Mouse (Mus musculus): Measurements from ENCODE around the gene Spag5.
"Not testable (repeated sequence)": the region's sequence is repeated elsewhere in the genome, so short reads cannot be mapped to it uniquely, and the experiment has no call there.

Spag5 gene

GRCm38 (mm10) chr11:78301357-78302084, at the start of gene Spag5:
TSS of gene Spag5 (plus strand) at chr11:78301529.
- DNase-seq (ENCODE audit: low spot score in 2 of 2), result peak; percentile 84 to 90

- no peak for DNase-seq (ENCODE audit: low spot score in 2 of 2)
Observed at GRCm38 (mm10) chr11:78256618-78257017, 44.7 kb upstream of the Spag5 start.

GRCm38 (mm10) chr11:78260489-78261258, 40.7 kb upstream of the Spag5 start:
- DNase-seq (ENCODE audit: low spot score in 2 of 2), result no peak

GRCm38 (mm10) chr11:78261380-78262352, 39.7 kb upstream of the Spag5 start, which contains the start of gene 2610507B11Rik:
TSS of gene 2610507B11Rik (plus strand) at chr11:78261752.
- DNase-seq (ENCODE audit: low spot score in 2 of 2), result peak; percentile 87 to 92

GRCm38 (mm10) chr11:78262550-78262949, 38.8 kb upstream of the Spag5 start:
- DNase-seq (ENCODE audit: low spot score in 2 of 2), result peak in 1 of 2 experiments; percentile 45

- no peak for DNase-seq (ENCODE audit: low spot score in 2 of 2)
Observed at GRCm38 (mm10) chr11:78265571-78265970, 35.8 kb upstream of the Spag5 start.

- no peak for DNase-seq (ENCODE audit: low spot score in 2 of 2)
Observed at GRCm38 (mm10) chr11:78271986-78272385, 29.3 kb upstream of the Spag5 start.

GRCm38 (mm10) chr11:78275596-78275995, 25.7 kb upstream of the Spag5 start:
- DNase-seq (ENCODE audit: low spot score in 2 of 2), result no peak

GRCm38 (mm10) chr11:78276169-78276568, 25.2 kb upstream of the Spag5 start:
- not testable (repeated sequence) for DNase-seq (ENCODE audit: low spot score in 2 of 2)

GRCm38 (mm10) chr11:78278853-78279252, 22.5 kb upstream of the Spag5 start:
- no peak for DNase-seq (ENCODE audit: low spot score in 2 of 2)

GRCm38 (mm10) chr11:78279586-78279985, 21.7 kb upstream of the Spag5 start:
- DNase-seq (ENCODE audit: low spot score in 2 of 2), result no peak

GRCm38 (mm10) chr11:78289146-78289763, 12.1 kb upstream of the Spag5 start:
- DNase-seq (ENCODE audit: low spot score in 2 of 2), result no peak

GRCm38 (mm10) chr11:78290654-78291053, 10.7 kb upstream of the Spag5 start, which contains the start of gene BC030499:
TSS of gene BC030499 (plus strand) at chr11:78290841.
- no peak for DNase-seq (ENCODE audit: low spot score in 2 of 2)

- DNase-seq (ENCODE audit: low spot score in 2 of 2), result no peak
Observed at GRCm38 (mm10) chr11:78294585-78294984, 6.7 kb upstream of the Spag5 start.

- no peak for DNase-seq (ENCODE audit: low spot score in 2 of 2)
Observed at GRCm38 (mm10) chr11:78300917-78301316, 412 bp upstream of the Spag5 start.

- no peak for DNase-seq (ENCODE audit: low spot score in 2 of 2)
Observed at GRCm38 (mm10) chr11:78305272-78305671, 3.9 kb downstream of the Spag5 start.

GRCm38 (mm10) chr11:78310861-78311511, 9.7 kb downstream of the Spag5 start:
- DNase-seq (ENCODE audit: low spot score in 2 of 2), result no peak

- DNase-seq (ENCODE audit: low spot score in 2 of 2), result no peak
Observed at GRCm38 (mm10) chr11:78313662-78314061, 12.3 kb downstream of the Spag5 start.

GRCm38 (mm10) chr11:78318411-78318810, 17.1 kb downstream of the Spag5 start:
- no peak for DNase-seq (ENCODE audit: low spot score in 2 of 2)

- no peak for DNase-seq (ENCODE audit: low spot score in 2 of 2)
Observed at GRCm38 (mm10) chr11:78322076-78322831, 20.9 kb downstream of the Spag5 start.

Measured in urinary bladder, postnatal 36 days (tissue).